Mouse (Mus musculus): ENCODE measurements around the gene Gm4869.
A peak's percentile ranks its signal among the peaks of the same experiment; 100 is the strongest.

Gm4869 gene

DNA sequence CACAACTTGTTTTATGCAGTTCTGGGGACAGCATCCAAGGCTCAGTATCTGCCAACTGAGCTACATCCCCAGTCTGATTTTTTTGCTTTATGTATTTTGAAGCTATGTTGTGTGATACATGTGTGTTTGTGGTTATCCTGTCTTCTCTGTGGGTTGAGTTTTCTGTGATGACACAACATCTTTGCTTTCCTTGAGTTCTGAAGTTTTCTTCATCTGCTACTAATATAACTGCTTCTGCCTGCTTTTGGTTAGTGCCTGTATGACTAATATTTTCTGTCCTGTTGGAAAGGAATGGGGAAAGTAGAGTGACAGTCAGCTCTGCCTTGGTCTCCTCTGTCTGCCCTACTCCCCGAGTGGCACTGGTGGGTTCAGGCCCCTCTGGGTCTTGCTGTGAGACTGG lies 75.8 kb downstream of the Gm4869 start:
- DNase-seq (ENCODE audit: low read depth, low spot score) = no peak

DNA sequence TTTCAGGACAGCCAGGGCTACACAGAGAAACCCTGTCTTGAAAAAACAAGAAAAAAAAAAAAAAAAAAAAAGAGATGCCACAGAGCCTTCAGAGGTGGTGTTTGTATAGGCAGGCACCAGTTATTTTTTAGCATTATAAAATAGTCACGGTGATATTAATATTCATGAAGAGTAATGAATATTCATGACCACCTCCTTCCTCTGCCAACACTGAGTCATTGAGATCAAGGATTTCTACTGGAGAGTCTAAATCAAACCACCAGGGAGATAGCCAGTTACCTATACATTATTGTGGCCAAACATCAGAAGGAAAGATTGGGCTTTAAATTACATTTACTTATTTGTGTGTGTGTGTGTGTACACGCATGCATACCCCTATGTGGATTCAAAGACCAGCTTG lies 81.3 kb downstream of the Gm4869 start:
- no peak for DNase-seq (ENCODE audit: low read depth, low spot score)

DNA sequence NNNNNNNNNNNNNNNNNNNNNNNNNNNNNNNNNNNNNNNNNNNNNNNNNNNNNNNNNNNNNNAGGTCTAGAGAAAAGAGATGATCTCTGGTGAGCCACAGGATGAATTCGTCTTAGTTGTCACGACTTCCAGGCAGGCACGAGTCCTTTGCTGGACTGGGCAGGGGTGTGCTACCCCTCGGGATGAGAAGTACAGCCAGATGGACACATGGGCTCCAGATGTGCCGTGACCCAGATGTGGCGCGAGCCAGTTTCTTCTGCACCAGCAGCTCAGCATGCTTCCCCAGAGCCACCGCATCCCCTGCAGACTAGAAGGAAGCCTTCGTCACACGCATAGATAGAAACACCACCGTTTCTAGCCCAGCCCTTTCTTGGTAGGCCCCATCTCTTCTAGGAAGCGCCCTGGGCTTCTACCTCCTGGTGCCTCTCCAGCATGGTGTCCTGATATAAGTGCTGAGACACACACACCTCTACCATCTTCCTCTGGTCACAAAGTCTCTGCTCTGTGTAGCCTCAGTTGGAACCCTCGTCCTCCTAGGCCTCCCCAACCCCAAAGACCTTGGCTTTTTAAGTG lies 92.8 kb downstream of the Gm4869 start:
- no peak for DNase-seq (ENCODE audit: low read depth, low spot score)

- DNase-seq (ENCODE audit: low read depth, low spot score) = peak; percentile 79
These were observed 94.7 kb downstream of the Gm4869 start for GRCm38 (mm10) chr5:140540106-140540505.

- no peak for DNase-seq (ENCODE audit: low read depth, low spot score)
These were observed 97.5 kb downstream of the Gm4869 start for GRCm38 (mm10) chr5:140542811-140543575.
